Mouse (Mus musculus) spleen, postnatal 4 days (tissue): ENCODE results near the gene Spata1.

Experiments used
- DNase-seq, 2 experiments: peaks; one replicate each; pipeline ENCODE4 v3.0.0; 2022; ENCODE audit warnings: low spot score in 2 of 2

Gene Spata1

DNA sequence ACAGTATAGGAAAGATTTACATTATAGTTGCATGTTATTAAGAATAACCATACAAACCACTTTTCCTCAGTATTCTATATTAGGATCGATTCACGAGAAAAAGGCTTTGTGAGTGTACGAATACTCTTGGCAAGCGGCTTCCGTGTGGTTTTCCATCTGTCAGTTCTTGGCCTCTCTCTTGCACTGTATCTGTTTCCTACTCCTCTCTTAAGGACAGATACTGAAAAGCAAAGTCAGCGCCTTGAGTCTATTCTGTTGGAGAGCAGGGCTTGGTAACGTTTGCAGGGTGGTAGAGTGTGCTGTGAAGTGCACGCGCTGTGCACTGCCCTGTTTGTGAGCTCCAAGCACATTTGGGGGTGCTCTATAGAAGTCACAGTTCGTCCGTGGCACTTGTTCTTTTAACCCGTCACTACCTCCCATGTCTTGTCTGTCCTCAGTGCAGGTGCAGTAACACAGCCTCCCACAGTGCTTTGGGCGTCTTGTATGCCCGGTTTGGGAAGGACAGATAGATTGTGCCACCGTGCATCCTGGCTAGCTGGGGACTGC is 79.5 kb downstream of the Spata1 start:
- DNase-seq = no peak

GRCm38 (mm10) chr3:146419534-146419933 is 80.0 kb downstream of the Spata1 start:
- DNase-seq = no peak

DNA sequence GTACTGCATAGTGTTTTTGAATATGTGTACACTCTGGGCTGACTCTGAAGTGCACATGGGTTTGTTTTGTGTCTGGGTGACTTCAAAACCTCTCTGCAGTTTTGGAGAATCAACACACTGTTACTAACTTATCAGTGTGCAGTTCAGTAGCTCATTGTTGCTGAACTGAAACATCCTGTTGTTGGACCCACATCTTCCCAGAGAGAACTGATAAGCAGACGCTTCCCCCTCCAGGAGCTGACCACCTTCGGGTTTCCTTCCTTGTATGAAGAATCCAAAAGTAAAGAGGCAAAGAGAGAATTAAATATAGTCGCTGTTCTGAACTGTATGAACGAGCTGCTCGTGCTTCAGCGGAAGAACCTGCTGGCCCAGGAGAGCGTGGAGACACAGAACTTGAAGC is 80.7 kb downstream of the Spata1 start:
- DNase-seq = no peak

DNA sequence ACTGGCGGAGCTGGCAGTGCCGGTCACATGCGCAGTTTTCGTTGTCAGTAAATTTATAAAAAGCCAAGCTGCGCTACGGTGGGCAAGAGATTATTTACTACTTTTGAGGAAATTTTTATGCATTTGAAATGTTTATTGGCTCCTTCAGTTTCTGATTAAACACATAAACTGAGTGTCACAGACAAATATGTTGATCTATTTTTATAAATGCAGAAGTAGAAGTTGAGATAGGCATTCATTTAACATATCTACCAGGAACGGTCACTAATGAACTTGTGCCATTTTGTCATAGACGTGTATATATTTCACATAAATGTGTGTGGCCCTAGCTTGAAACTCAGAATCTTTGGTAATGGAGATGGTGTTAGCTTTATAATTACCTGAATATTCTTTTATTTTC is 81.7 kb downstream of the Spata1 start:
- no peak for DNase-seq

GRCm38 (mm10) chr3:146414555-146414954 is 85.0 kb downstream of the Spata1 start:
- no peak for DNase-seq

DNA sequence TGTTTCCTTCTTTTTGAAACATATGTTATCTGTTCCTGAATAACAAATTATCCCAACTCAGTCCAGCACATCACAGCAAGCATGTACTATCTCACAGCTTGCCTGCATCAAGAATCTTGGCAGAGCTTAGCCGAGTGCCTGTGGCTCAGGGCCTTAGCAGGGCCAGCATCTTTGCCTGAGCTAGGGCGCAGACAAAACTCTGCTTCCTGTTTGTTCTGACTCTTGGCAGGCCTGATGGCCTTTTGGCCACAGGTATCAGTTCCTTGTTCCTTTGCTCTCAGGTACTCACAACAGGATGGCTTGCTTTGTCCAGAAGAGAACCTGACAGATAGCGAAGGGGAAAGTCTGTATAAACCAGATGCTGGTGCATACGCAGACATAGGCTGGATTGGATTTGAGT is 85.6 kb downstream of the Spata1 start:
- no peak for DNase-seq

DNA sequence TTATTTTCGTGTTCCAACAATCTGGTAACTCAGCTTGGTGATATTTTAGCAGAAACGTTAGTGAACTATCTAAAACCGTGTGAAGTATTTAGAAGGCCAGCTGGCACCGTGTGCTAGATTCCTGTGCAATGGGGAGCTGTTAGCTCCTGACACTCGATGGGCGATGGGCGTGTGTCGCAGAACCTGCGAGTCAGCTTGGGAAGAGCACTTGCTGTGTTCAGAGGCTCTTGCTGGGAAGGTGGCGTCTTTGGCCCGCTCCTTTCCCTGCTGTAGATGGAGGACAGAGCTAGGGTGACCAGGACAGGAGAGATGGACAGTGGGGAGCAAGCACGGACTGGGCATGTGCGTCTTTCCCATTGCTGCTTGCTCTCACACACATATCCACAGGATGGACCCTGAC is 86.5 kb downstream of the Spata1 start:
- no peak for DNase-seq

DNA sequence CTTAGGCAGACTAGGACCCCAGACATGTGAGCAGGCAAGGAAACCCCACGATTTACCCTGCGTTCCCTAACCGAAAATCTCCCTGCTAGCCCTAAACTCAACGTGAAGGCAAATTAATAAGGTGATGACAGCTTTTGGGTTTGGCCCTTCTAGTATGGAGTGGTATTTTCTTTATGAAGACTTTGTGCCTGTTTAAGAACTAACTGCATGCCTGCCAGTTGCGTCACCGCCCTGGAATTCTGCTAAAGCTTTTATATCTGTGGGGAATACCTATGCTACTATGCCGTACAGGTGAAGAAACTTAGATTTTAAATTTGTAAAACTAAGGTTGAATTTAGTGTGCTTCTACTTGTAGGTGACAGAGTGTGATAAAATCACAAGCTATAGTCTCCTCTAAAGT is 87.1 kb downstream of the Spata1 start:
- no peak for DNase-seq

DNA sequence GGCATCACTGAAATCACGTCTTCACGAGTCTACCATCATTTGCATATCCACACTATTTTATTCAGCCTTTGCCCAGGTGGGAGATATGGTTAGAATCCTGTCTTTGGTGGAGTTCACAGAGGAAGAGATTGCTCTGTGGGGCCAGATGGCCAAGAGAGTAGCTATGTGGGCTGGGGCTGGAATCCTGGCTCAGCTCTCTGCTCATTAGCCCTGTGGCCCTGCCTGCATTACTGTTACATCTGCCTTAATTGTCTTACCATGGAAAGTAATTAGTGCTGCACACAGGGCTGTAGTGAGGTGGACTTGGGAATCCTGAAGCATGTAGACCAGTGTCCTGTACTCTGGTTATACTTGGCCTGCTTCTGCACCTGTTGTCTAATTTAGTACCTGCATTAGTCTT is 87.5 kb downstream of the Spata1 start:
- DNase-seq = no peak

GRCm38 (mm10) chr3:146410114-146410513 is 89.4 kb downstream of the Spata1 start:
- DNase-seq = no peak
